Mouse (Mus musculus) cerebellum, postnatal 4 days (tissue): ENCODE results near the gene Ubr7.

Source experiments
- DNase-seq, 2 experiments: peaks; one replicate each; pipeline ENCODE4 v3.0.0; 2022; ENCODE audit warnings: low spot score in 2 of 2, mixed read lengths in 1 of 2

Gene Ubr7

DNA sequence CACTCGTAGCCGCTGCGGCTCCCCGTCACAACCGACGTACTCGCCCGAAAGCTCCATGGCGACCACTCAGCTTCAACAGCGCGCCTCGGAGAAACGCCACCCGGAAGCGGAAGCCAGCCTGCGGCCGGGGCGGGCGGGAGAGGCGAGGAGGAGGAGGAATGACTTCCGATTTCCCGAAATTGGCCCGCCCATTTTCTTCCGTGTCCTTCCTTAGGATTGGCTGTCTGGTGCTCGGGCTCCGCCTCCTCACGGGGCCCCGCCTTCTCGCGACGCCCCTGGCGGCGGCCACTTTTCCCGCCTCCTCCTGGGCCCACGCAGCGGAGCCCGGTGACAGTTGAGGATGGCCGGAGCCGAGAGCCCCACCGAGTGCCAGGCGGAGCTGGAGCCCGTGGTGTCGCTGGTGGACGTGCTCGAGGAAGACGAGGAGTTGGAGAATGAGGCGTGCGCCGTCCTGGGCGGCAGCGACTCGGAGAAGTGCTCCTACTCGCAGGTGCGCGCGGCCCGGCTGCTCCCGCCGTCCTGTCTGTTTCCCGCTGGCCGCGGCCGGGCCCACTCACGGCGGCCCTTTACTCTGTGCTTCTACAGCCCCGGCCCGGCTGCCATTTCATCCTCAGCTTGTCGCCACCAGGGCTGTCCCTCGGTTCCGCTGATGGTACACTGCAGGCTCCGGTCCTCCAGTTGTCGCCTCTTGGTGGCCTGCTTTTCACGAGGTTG is at the start of gene Ubr7, which contains the start of the genes Gm28051 and Gon7:
Gene Ubr7 (plus strand): TSS at position 279 of the 714 bp plus-strand sequence.
Gene Gm28051 (minus strand): TSS at position 77 of the 714 bp plus-strand sequence.
Gene Gon7 (minus strand): TSS at position 115 of the 714 bp plus-strand sequence.
- peak; percentile 88 to 94 for DNase-seq

DNA sequence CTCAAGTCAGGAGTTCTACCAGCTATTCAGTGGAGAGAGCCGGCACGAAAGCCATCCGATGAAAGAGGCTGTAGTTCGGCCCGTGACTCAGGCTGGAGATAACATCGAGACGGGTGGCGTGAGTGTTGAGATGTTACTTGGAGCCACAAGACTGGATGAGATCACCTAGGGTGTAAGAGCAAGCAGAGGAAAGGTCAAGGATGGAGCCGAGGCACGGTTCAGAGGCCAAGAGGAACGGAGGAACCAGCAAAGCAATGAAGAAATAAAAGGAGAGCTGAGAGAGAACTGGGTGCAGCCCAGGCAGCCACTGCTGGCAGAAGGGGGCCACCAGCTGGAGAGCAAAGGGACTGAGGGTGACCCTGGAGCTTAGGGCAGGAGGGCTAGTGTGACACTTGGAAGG is 49.5 kb upstream of the Ubr7 start:
- no peak for DNase-seq

GRCm38 (mm10) chr12:102709896-102710295 is 47.9 kb upstream of the Ubr7 start:
- no peak for DNase-seq

- no peak for DNase-seq
These were observed 46.9 kb upstream of the Ubr7 start for GRCm38 (mm10) chr12:102710851-102711375.

- no peak for DNase-seq
These were observed 44.5 kb upstream of the Ubr7 start for GRCm38 (mm10) chr12:102713153-102713865.

DNA sequence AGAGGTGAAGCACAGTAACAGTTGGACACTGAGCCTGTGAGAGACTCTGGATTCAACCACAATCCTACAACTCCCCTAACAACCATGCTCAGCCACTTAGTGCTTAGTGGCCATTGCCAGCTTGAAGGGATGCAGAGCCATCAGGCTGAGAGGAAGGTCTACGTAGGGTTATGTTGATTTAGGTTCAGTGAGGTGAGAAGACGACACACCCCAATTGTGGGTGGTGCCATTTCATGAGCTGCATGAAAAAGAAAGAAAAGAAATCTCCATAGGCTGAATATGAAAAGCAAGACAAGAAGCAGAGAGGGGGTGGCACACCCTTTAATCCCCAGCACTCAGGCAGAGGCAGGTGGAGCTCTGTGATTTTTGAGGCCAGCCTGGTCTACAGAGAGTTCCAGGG is 43.7 kb upstream of the Ubr7 start:
- DNase-seq, result no peak

DNA sequence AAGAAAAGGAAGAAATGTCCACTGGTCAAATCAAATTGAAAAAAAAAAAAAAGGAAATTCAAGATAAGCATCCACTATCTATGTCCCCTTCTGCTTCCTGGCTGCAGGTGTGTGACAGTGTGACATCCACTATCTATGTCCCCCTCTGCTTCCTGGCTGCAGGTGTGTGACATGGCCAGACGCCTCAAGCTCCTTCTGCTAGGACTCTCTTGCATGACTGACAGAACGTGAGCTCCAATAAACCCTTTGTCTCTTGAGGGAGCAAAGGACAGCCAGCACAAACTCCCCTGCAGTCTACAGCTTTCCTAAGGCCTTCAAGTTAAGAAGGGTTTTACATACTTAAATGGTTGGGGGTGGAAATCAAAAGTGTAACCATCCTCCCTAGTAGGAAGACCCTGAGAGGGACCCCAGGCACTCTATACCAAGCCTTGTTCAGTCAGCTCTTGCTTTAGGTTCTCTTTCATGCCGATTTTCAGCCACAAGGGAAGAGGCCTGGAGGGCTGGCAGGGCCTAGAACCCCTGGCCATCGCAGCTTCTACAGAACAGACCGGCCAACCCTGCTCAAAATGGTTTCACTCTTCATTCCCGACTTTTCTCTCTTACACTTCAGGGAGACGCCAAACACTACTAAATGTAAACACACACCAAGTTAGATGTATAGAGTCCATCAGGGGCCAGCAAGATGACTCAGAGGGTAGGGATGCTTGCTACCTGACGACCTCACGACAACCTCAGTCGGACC is 42.9 kb upstream of the Ubr7 start:
- no peak for DNase-seq

DNA sequence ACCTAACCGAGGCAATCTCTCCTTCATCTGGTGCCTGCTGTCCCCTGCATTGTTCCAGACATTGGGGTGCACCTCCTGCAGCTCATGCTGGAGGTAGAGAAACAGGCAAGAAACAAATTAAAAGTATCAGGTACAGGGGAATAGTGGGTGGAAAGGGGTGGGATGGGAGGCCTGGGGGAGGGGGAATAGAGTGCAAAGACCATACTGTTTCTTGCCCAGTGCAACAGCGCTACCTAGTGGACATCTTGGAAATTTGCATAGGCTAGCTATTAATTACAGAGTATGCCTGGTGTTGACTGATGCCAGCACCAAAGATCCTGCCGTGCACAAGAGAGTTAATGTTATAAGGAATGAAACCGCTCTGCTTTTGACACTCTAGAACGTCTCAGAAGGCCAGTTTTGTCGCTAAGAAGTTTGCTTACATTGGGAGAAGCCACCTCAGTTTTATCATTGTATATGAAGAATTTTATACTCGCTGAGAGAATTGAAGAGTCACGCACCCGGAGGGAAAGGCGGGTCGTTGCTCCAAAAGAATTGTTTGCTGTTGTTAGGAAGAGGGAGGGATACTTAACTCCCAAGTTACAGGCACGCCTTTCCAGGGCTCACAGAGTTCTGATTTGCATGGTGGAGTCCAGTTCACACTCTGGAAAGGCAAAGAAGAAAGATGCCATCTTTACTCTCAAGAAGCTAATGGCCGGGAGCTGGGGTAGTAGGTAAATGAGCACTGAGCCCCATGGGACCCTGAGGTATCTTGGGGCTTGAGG is 38.0 kb upstream of the Ubr7 start:
- DNase-seq, result peak in 1 of 2 experiments; percentile 51

GRCm38 (mm10) chr12:102722451-102722850 is 35.3 kb upstream of the Ubr7 start:
- no peak for DNase-seq

GRCm38 (mm10) chr12:102722966-102723365 is 34.8 kb upstream of the Ubr7 start:
- DNase-seq, result no peak

- DNase-seq, result no peak
These were observed 33.9 kb upstream of the Ubr7 start for GRCm38 (mm10) chr12:102723861-102724260.

- no peak for DNase-seq
These were observed 32.6 kb upstream of the Ubr7 start for GRCm38 (mm10) chr12:102725146-102725545.

DNA sequence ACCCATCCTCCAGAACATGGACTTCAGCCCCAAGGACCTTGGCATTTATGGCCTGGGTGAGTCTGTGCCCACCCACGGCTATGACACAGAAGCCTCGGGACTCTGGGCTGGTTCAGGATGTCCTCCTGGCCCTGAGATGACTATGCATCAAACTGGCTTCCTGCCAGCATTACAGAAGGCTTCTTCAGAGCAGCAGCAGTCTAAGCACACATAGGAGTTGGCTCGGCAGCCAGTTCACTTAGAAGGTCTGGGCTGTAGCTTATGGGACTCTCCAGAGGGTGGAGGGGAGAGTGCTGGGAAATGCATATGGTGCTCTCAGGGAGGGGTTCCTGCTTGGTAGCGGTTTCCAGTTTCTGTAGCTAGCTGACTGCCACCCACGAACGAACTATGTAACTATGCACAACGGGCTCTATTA is 32.0 kb upstream of the Ubr7 start:
- no peak for DNase-seq

DNA sequence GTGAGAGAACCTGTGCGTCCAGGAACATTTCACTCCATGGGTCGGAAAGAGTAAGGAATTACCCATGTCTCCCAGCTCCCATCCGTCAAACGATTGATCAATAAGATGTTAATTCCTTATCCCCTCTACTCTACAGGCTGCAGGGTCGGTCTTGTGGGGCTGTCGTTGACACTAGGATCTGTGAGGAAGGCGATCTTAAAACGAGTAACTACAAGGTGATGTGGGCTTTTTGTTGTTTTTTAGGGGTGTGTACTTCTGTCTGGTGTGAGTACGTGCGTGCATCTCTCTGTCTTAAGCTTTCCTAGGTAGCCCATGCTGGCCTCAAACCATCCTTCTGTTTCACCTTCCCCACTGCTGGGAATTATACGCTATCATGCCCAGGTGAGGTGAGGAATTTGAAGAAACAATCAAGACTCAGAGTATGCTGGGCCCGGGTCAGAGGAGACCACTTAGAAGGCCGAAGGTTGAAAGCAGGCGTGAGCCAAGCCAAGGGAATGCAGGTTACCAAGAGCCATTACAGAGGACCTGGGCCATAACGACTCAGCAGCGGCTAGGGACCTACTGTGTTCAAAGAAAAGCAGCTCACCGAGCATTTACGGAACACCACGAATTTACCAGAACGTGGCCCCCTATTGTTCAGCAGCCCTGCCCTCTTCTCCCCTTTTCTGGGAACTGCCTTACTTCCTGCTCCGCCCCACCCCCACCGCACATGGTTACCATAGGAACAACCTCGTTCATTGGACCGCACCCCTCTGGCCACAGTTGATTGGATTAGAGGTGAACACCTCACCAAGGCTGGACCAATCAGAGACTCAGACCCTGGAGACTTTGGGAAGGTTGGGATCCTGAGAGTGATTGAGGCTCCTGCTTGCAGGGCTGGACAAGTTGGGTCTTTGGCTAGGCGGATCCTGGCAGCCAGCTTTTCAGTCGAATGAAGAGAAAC is 27.6 kb upstream of the Ubr7 start:
- DNase-seq, result peak; percentile 56 to 76

GRCm38 (mm10) chr12:102730798-102731619 is 26.8 kb upstream of the Ubr7 start:
- DNase-seq, result no peak

DNA sequence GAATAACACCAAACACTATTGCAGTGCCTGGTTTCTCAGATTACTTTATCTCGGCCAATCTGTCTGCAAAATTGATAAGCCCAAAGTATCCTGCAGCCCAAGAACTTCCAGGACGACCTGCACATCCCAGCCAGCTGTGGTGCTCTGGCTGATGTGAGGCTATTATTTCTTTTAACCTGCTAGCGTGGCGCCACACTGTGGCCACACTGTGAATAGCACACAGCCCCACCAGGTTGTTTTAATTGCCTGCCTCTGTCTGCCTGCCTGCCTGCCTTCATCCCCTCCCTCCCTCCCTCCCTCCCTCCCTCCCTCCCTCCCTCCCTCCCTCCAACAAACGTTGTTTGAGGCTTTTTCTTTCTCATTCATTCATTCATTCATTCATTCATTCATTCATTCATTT is 24.4 kb upstream of the Ubr7 start:
- peak in 1 of 2 experiments; percentile 53 for DNase-seq

DNA sequence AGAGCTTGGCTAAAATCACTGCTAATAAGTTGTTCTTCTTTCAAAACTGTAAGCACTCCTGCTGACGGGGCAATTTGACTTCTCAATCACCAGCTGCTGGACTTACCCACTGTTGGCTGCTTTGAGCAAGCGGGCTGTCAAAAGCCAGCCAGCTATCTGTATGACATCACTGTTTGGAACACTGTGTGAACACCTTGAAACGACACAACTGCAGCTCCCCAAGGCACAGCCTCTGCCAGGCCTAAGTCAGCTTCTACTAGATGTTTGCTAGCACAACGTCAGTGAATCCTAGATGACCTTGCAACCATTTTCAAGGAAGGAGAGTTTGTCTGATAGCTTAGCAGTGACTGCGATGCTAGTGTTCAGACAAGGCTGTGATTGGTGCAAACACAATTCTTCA is 18.7 kb upstream of the Ubr7 start:
- no peak for DNase-seq

- DNase-seq, result no peak
These were observed 17.5 kb upstream of the Ubr7 start for GRCm38 (mm10) chr12:102740285-102740684.

GRCm38 (mm10) chr12:102742056-102742455 is 15.7 kb upstream of the Ubr7 start:
- no peak for DNase-seq
